Mouse (Mus musculus) brain, adult 10 weeks (tissue): ENCODE data around the gene C1s1. TPM values are rescaled to one million over a fixed set of nuclear protein-coding genes. Genes with fewer than 3 reads are reported as not detected.

Source experiments
- polyA plus RNA-seq: library from polyadenylated mRNA; stranded (reverse); fragments of 350-450 nt; fragmentation: Illumina TruSeq; extraction: RNeasy Lipid Tissue Mini Kit (QIAGEN cat#74804); gene quantifications from one replicate; pipeline ENCODE4 v1.2.3, GENCODE M21; 2015; ENCODE audit warnings: low read depth, low replicate concordance

The C1s1 gene
- 2.0 TPM for polyA plus RNA-seq

GRCm38 (mm10) chr6:124542284-124542683 is at the start of gene C1s1:
Gene C1s1 (minus strand): TSS chr6:124542359.

GRCm38 (mm10) chr6:124570026-124570425 is 27.9 kb upstream of the C1s1 start, which contains the start of gene C1rb:
Gene C1rb (plus strand): TSS chr6:124570294.

GRCm38 (mm10) chr6:124512355-124512836 is 29.8 kb downstream of the C1s1 start, which contains the start of gene C1ra:
Gene C1ra (plus strand): TSS chr6:124512405.

GRCm38 (mm10) chr6:124492842-124493561 is 49.2 kb downstream of the C1s1 start, which contains the start of gene C1rl:
Gene C1rl (plus strand): TSS chr6:124493113.

Other genes with a start within 250 kb of the C1s1 start
- gene Cd163, start 237.7 kb downstream of the C1s1 start, polyA plus RNA-seq = 0.68 TPM
- 46.1 TPM for gene Pex5, start 127.3 kb downstream of the C1s1 start, polyA plus RNA-seq
- gene Clstn3, start 77.6 kb downstream of the C1s1 start, polyA plus RNA-seq = 222 TPM
- gene C1rl, start 49.2 kb downstream of the C1s1 start, polyA plus RNA-seq = 0.61 TPM
- 2.5 TPM for gene C1ra, start 30.0 kb downstream of the C1s1 start, polyA plus RNA-seq
- not detected for gene C1rb, start 27.9 kb upstream of the C1s1 start, polyA plus RNA-seq
- 0.16 TPM for gene C1s2, start 93.7 kb upstream of the C1s1 start, polyA plus RNA-seq
- 21.0 TPM for gene Lpcat3, start 120.7 kb upstream of the C1s1 start, polyA plus RNA-seq
- 72.4 TPM for gene Emg1, start 169.8 kb upstream of the C1s1 start, polyA plus RNA-seq
- gene Phb2, start 170.0 kb upstream of the C1s1 start, polyA plus RNA-seq = 127 TPM
- 7.4 TPM for gene Ptpn6, start 196.4 kb upstream of the C1s1 start, polyA plus RNA-seq
- gene Grcc10, start 199.0 kb upstream of the C1s1 start, polyA plus RNA-seq = 262 TPM
- gene Gm45234, start 213.7 kb upstream of the C1s1 start, polyA plus RNA-seq = not detected
- 71.6 TPM for gene Atn1, start 214.2 kb upstream of the C1s1 start, polyA plus RNA-seq
- gene Eno2, start 227.3 kb upstream of the C1s1 start, polyA plus RNA-seq = 1,006 TPM
- 8.6 TPM for gene Lrrc23, start 237.4 kb upstream of the C1s1 start, polyA plus RNA-seq